Mouse (Mus musculus) heart, embryonic 16.5 days (tissue): ENCODE results near the gene Impg1. TPM values are rescaled to one million over a fixed set of nuclear protein-coding genes. Genes with fewer than 3 reads are reported as not detected.

ENCODE experiments used
- ATAC-seq: fragments of 200-750 bp; cut with Nextera tagmentation; replicated peaks from 2 replicates; pipeline ENCODE4 v1.8.0; 2017; ENCODE audit warnings: moderate number of reproducible peaks; ENCODE audit not compliant: insufficient read depth, low FRiP score; ENCODE audit errors: extremely low read depth
- H3K27ac ChIP-seq: fragments of 300-500 bp; sonication (generic); 2 replicates; pipeline ENCODE4 v1.5.1; 2014; ENCODE audit warnings: mild to moderate bottlenecking, low read length, control low read depth, moderate library complexity
- H3K27me3 ChIP-seq: fragments of 300-500 bp; sonication (generic); 2 replicates; pipeline ENCODE4 v1.6.1; 2014; ENCODE audit warnings: low read length, mixed read lengths; ENCODE audit not compliant: control insufficient read depth, insufficient read depth
- H3K36me3 ChIP-seq: fragments of 300-500 bp; sonication (generic); 2 replicates; pipeline ENCODE4 v1.6.1; 2014; ENCODE audit not compliant: control insufficient read depth, insufficient read depth
- H3K4me1 ChIP-seq: fragments of 300-500 bp; sonication (generic); 2 replicates; pipeline ENCODE4 v1.6.1; 2014; ENCODE audit warnings: low read length, mixed read lengths; ENCODE audit not compliant: control insufficient read depth, insufficient read depth
- H3K4me2 ChIP-seq: fragments of 300-500 bp; sonication (generic); 2 replicates; pipeline ENCODE4 v1.6.1; 2014; ENCODE audit warnings: low read depth, mild to moderate bottlenecking, control low read depth, low read length
- H3K4me3 ChIP-seq: fragments of 300-500 bp; sonication (generic); 2 replicates; pipeline ENCODE4 v1.5.1; 2014; ENCODE audit warnings: mild to moderate bottlenecking, control low read depth, low read length
- H3K9ac ChIP-seq: fragments of 300-500 bp; sonication (generic); 2 replicates; pipeline ENCODE4 v1.6.1; 2014; ENCODE audit warnings: low read length, control low read depth
- H3K9me3 ChIP-seq: fragments of 300-500 bp; sonication (generic); replicated peaks from 2 replicates; pipeline ENCODE4 v1.6.1; 2016; ENCODE audit warnings: low read length; ENCODE audit not compliant: control insufficient read depth
- WGBS: fragments of 180-500 bp; shearing (Covaris S2); extraction: QIAGEN DNeasy Blood & Tissue Kit; methylation state at CpG from one replicate; pipeline ENCODE4 v1.1.7; 2014; 5-methylcytosine and 5-hydroxymethylcytosine counted together
- polyA plus RNA-seq: library from polyadenylated mRNA; unstranded; fragments of >200 nt; fragmentation: Nextera tagmentation; extraction: Ambion mirVana; gene quantifications from 2 replicates; pipeline ENCODE4 v1.2.1, GENCODE M21; 2015

Gene Impg1
- polyA plus RNA-seq, 1 experiment from 2014 or later: not detected

GRCm38 (mm10) chr9:80277770-80278169 lies 187.5 kb downstream of the Impg1 start:
- peaks cover 12% of the 10 kb centered on the region for H3K36me3 ChIP-seq
- H3K9me3 ChIP-seq: no peaks in the 10 kb centered on the region
- H3K9ac ChIP-seq: no peak overlapping the region
- no peak overlapping the region for H3K4me2 ChIP-seq
- no peak overlapping the region for H3K4me3 ChIP-seq
- H3K4me1 ChIP-seq: no peaks in the 10 kb centered on the region
- ATAC-seq: no peak
- 49% methylated on average over 6 of the region's 6 CpGs for WGBS
- H3K27ac ChIP-seq: no peak overlapping the region
- H3K27me3 ChIP-seq: no peaks in the 10 kb centered on the region

- ATAC-seq: no peak; the same call in 1 of the 2 replicates
- peaks cover 12% of the 10 kb centered on the region for H3K36me3 ChIP-seq
- H3K9me3 ChIP-seq: no peaks in the 10 kb centered on the region
- no peak overlapping the region for H3K9ac ChIP-seq
- no peak overlapping the region for H3K27ac ChIP-seq
- no peaks in the 10 kb centered on the region for H3K27me3 ChIP-seq
- H3K4me1 ChIP-seq: no peaks in the 10 kb centered on the region
- H3K4me3 ChIP-seq: no peak overlapping the region
- H3K4me2 ChIP-seq: no peak overlapping the region
- 45% methylated on average over 2 of the region's 2 CpGs for whole genome bisulfite sequencing
Observed at GRCm38 (mm10) chr9:80277157-80277556, 188.1 kb downstream of the Impg1 start.

GRCm38 (mm10) chr9:80275772-80276134 lies 189.5 kb downstream of the Impg1 start:
- Histone ChIP-seq H3K9me3 (no peaks in the 10 kb centered on the region), H3K4me1 (no peaks in the 10 kb centered on the region), H3K36me3 (peaks cover 12% of the 10 kb centered on the region), H3K4me2 (no peak overlapping the region), H3K27ac (no peak overlapping the region), H3K9ac (no peak overlapping the region), H3K27me3 (no peaks in the 10 kb centered on the region), H3K4me3 (no peak overlapping the region)
- 76% methylated on average over 1 of the region's 1 CpGs for WGBS
- no peak for ATAC-seq

GRCm38 (mm10) chr9:80275053-80275771 lies 190.1 kb downstream of the Impg1 start:
- Histone ChIP-seq H3K4me1 (no peaks in the 10 kb centered on the region), H3K27ac (no peak overlapping the region), H3K27me3 (no peaks in the 10 kb centered on the region), H3K36me3 (peaks cover 16% of the 10 kb centered on the region), H3K4me2 (no peak overlapping the region), H3K4me3 (no peak overlapping the region), H3K9ac (no peak overlapping the region), H3K9me3 (no peaks in the 10 kb centered on the region)
- no peak for ATAC-seq
- 75% methylated on average over 8 of the region's 8 CpGs for WGBS

- Histone ChIP-seq H3K4me1 (no peaks in the 10 kb centered on the region), H3K27ac (no peak overlapping the region), H3K4me2 (no peak overlapping the region), H3K36me3 (peaks cover 16% of the 10 kb centered on the region), H3K27me3 (no peaks in the 10 kb centered on the region), H3K9me3 (no peaks in the 10 kb centered on the region), H3K4me3 (no peak overlapping the region), H3K9ac (no peak overlapping the region)
- WGBS: 95% methylated on average over 1 of the region's 1 CpGs
- ATAC-seq: no peak
Observed at GRCm38 (mm10) chr9:80272951-80273350, 192.3 kb downstream of the Impg1 start.

- H3K4me1 ChIP-seq: no peaks in the 10 kb centered on the region
- H3K4me2 ChIP-seq: no peak overlapping the region
- no peak for ATAC-seq
- no peak overlapping the region for H3K9ac ChIP-seq
- peaks cover 13% of the 10 kb centered on the region for H3K36me3 ChIP-seq
- H3K27ac ChIP-seq: no peak overlapping the region
- H3K9me3 ChIP-seq: no peaks in the 10 kb centered on the region
- H3K4me3 ChIP-seq: no peak overlapping the region
- WGBS: 43% methylated on average over 8 of the region's 8 CpGs
- H3K27me3 ChIP-seq: no peaks in the 10 kb centered on the region
Observed at GRCm38 (mm10) chr9:80269596-80269995, 195.7 kb downstream of the Impg1 start.

- WGBS: 74% methylated on average over 7 of the region's 7 CpGs
- Histone ChIP-seq H3K9ac (no peak overlapping the region), H3K27me3 (no peaks in the 10 kb centered on the region), H3K4me1 (peaks cover 5% of the 10 kb centered on the region; the same call in 1 of the 2 replicates), H3K9me3 (no peaks in the 10 kb centered on the region), H3K36me3 (peaks cover 8% of the 10 kb centered on the region), H3K4me3 (no peak overlapping the region), H3K4me2 (no peak overlapping the region), H3K27ac (no peak overlapping the region)
- 0 out of 2 replicates have a peak, but pooled peaks have one; percentile 32 for ATAC-seq
Observed at GRCm38 (mm10) chr9:80266507-80266906, 198.8 kb downstream of the Impg1 start.

- Histone ChIP-seq H3K9me3 (no peaks in the 10 kb centered on the region), H3K27me3 (no peaks in the 10 kb centered on the region), H3K4me1 (peaks cover 5% of the 10 kb centered on the region; the same call in 1 of the 2 replicates), H3K4me3 (no peak overlapping the region), H3K36me3 (peaks cover 8% of the 10 kb centered on the region), H3K27ac (no peak overlapping the region), H3K9ac (no peak overlapping the region), H3K4me2 (no peak overlapping the region)
- no peak for ATAC-seq
- 80% methylated on average over 7 of the region's 7 CpGs for WGBS
Observed at GRCm38 (mm10) chr9:80266086-80266485, 199.2 kb downstream of the Impg1 start.
